Mouse (Mus musculus) heart, postnatal 0 days (tissue): ENCODE measurements around the gene Tktl2. TPM values are rescaled to one million over a fixed set of nuclear protein-coding genes. Genes with fewer than 3 reads are reported as not detected.

Source experiments
- ATAC-seq: fragments of 200-750 bp; cut with Nextera tagmentation; 2 replicates; pipeline ENCODE4 v1.8.0; 2017; ENCODE audit warnings: low read depth, moderate number of reproducible peaks, moderate library complexity; ENCODE audit not compliant: insufficient read depth
- DNase-seq: peaks from one replicate; pipeline ENCODE4 v3.0.0-alpha.2; 2016; ENCODE audit warnings: low spot score
- H3K27ac ChIP-seq: fragments of 300-500 bp; sonication (generic); 2 replicates; pipeline ENCODE4 v1.5.1; 2014; ENCODE audit warnings: low read depth, mild to moderate bottlenecking
- H3K27me3 ChIP-seq: fragments of 300-500 bp; sonication (generic); 2 replicates; pipeline ENCODE4 v1.6.1; 2014; ENCODE audit warnings: low read length, mixed read lengths; ENCODE audit not compliant: control insufficient read depth, insufficient read depth
- H3K36me3 ChIP-seq: fragments of 300-500 bp; sonication (generic); replicated peaks from 2 replicates; pipeline ENCODE4 v1.6.1; 2014; ENCODE audit warnings: low read length, mixed read lengths; ENCODE audit not compliant: control insufficient read depth, insufficient read depth
- H3K4me1 ChIP-seq: fragments of 300-500 bp; sonication (generic); 2 replicates; pipeline ENCODE4 v1.6.1; 2014; ENCODE audit warnings: antibody characterized with exemption; ENCODE audit not compliant: control insufficient read depth, insufficient read depth
- H3K4me2 ChIP-seq: fragments of 300-500 bp; sonication (generic); 2 replicates; pipeline ENCODE4 v1.6.1; 2014; ENCODE audit warnings: low read depth, mild to moderate bottlenecking, low read length, moderate library complexity
- H3K4me3 ChIP-seq: fragments of 300-500 bp; sonication (generic); 2 replicates; pipeline ENCODE4 v1.5.1; 2014; ENCODE audit warnings: low read depth, low read length
- H3K9ac ChIP-seq: fragments of 300-500 bp; sonication (generic); replicated peaks from 2 replicates; pipeline ENCODE4 v1.6.1; 2014; ENCODE audit warnings: low read depth, low read length, mixed read lengths
- H3K9me3 ChIP-seq: fragments of 300-500 bp; sonication (generic); replicated peaks from 2 replicates; pipeline ENCODE4 v1.6.1; 2016; ENCODE audit warnings: low read length; ENCODE audit not compliant: control insufficient read depth
- CTCF ChIP-seq: IDR thresholded peaks from 2 replicates; pipeline ENCODE4 v1.5.1; 2016; ENCODE audit warnings: antibody characterized with exemption, control low read depth, low read depth
- EP300 ChIP-seq: IDR thresholded peaks from 2 replicates; pipeline ENCODE4 v1.6.1; 2016; ENCODE audit warnings: antibody characterized with exemption, low read depth
- WGBS: fragments of 180-500 bp; shearing (Covaris S2); extraction: QIAGEN DNeasy Blood & Tissue Kit; methylation state at CpG from one replicate; pipeline ENCODE4 v1.1.7; 2014; 5-methylcytosine and 5-hydroxymethylcytosine counted together
- polyA plus RNA-seq: library from polyadenylated mRNA; unstranded; fragments of >200 nt; fragmentation: Nextera tagmentation; extraction: Ambion mirVana; gene quantifications from 2 replicates; pipeline ENCODE4 v1.2.1, GENCODE M21; 2015
- total RNA-seq: library from RNA; depleted of rRNA; stranded (reverse); fragments of >200 nt; gene quantifications from 2 replicates; pipeline ENCODE4 v1.2.3, GENCODE M21; 2014; ENCODE audit warnings: low replicate concordance; rRNA removed

Gene Tktl2
- total RNA-seq (not detected in 2 replicates), polyA plus RNA-seq (not detected in 2 replicates)

DNA sequence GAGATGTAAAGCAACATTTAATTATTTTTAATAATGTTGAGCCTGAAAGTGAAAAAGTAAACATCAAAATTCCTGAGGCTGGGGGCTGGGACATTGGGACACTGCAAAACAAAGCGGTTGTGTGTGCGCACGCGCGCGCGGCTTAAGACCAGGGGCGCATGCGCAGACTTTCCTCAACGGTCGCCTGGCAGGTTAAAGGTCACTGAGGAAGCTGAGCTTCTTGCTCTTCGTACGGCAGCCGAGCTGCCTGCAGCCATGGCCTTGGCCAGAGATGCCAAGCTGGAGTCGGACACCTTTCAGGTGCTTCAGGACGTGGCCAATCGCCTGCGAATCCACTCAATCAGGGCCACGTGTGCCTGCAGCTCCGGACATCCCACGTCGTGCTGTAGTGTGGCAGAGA is at the start of gene Tktl2:
Tktl2 (plus strand) TSS at position 220 of the 400 bp plus-strand sequence.
- WGBS = 89% methylated on average over 22 of the region's 22 CpGs
- Histone ChIP-seq H3K27me3 (no peaks in the 10 kb centered on the region), H3K27ac (no peak within 1 kb of the TSS), H3K4me2 (no peak within 1 kb of the TSS), H3K4me1 (no peaks in the 10 kb centered on the region), H3K9me3 (no peaks in the 10 kb centered on the region), H3K9ac (no peak within 1 kb of the TSS), H3K4me3 (no peak within 1 kb of the TSS), H3K36me3 (no peaks in the 10 kb centered on the region)
- DNase-seq = no peak
- TF ChIP-seq EP300 = no peak
- TF ChIP-seq CTCF = no peak
- ATAC-seq = no peak

DNA sequence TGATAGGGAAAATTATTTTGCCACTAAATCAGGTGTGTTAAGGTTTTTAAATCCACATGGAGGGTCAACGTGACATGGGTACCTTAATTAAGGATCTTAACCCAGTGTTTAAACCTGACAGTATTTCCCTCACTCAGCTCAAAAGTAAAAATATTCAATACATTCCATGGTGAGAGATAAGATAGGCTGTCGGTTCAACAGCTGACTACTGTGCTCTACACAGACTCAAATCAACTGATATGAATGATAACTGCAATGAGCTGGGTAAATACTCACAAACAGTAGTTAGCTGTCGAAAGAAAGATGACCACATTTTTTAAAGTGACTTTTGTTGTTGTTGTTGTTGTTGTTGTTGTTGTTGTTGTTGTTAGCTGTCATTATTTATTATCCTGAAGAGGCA is 41.7 kb upstream of the Tktl2 start:
- H3K27me3 ChIP-seq = no peaks in the 10 kb centered on the region
- no peak overlapping the region for H3K4me2 ChIP-seq
- 40% methylated on average over 3 of the region's 3 CpGs for WGBS
- ATAC-seq (no peak), DNase-seq (no peak)
- H3K9me3 ChIP-seq = no peaks in the 10 kb centered on the region
- H3K4me3 ChIP-seq = no peak overlapping the region
- H3K36me3 ChIP-seq = no peaks in the 10 kb centered on the region
- H3K27ac ChIP-seq = no peak overlapping the region
- no peak overlapping the region for H3K9ac ChIP-seq
- TF ChIP-seq EP300 (no peak), CTCF (no peak)
- H3K4me1 ChIP-seq = no peaks in the 10 kb centered on the region

DNA sequence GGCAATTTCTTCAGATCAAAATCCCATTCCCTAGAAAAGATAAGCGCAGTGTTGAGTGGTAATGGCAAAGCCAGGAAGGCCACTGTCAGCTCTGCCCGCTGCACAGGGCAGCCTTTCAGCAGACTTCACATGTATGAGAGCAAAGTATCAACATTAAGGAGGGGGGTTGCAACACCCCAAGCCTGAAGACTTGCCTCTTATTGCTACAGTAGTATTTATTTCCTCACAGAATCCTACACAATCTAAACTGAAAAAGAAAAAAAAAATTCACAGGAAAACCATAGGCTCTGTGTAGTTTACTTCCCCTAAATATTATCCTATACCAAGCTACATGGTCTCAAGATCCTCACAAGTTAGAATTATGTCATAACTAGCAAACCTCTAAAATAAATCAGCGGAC is 34.7 kb upstream of the Tktl2 start:
- H3K9ac ChIP-seq = no peak overlapping the region
- TF ChIP-seq CTCF (no peak), EP300 (no peak)
- no peaks in the 10 kb centered on the region for H3K4me1 ChIP-seq
- DNase-seq (no peak), ATAC-seq (no peak)
- H3K27ac ChIP-seq = no peak overlapping the region
- no peak overlapping the region for H3K4me2 ChIP-seq
- WGBS = 93% methylated on average over 3 of the region's 3 CpGs
- H3K4me3 ChIP-seq = no peak overlapping the region
- no peaks in the 10 kb centered on the region for H3K27me3 ChIP-seq
- no peaks in the 10 kb centered on the region for H3K9me3 ChIP-seq
- H3K36me3 ChIP-seq = peaks cover 50% of the 10 kb centered on the region

DNA sequence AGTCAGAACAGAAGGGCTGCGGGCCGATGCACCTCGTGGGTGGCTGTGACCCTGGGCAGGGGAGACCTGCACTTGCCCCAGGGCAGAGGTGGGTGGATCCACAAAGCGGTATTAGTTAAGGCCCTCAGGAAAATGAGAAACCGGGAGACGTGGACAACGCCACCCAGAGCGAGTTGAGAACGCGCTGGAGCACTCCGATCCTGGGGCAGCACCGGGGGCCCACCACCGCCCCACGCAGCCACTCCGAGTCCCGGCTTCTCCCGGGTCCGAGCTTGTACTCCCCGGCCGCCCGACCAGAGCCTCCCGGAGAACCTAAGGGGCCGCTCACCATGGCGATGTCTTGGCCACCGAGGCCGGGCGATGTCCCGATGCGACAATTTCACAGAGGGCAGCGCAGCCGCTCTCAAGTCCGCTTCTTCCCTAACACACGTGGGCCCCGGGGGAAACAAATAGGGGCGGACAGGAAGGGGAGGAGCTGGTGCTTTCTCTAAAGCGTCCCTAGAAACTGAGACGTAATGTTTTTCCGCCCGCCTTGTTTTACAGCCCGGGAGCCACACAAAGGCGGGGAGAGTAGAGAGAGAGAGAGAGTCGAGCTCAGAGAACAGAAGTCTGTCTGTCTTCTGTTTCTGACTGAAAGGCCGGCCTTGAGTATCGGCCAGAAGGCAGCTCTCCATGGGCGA is 25.3 kb upstream of the Tktl2 start, which contains the start of gene Tma16:
Tma16 (minus strand) TSS at position 447 of the 680 bp plus-strand sequence.
- WGBS = under 1% methylated on average over 35 of the region's 45 CpGs
- Histone ChIP-seq H3K4me2 (peak within 1 kb of the TSS; percentile 81), H3K36me3 (peaks cover 18% of the 10 kb centered on the region), H3K9me3 (no peaks in the 10 kb centered on the region), H3K27ac (peak within 1 kb of the TSS; percentile 59; the same call in 1 of the 2 replicates), H3K27me3 (no peaks in the 10 kb centered on the region), H3K4me3 (peak within 1 kb of the TSS; percentile 78), H3K9ac (peak within 1 kb of the TSS; percentile 76), H3K4me1 (no peaks in the 10 kb centered on the region)
- TF ChIP-seq EP300 (no peak), CTCF (no peak)
- peak; percentile 94 for ATAC-seq
- peak; percentile 66 for DNase-seq

DNA sequence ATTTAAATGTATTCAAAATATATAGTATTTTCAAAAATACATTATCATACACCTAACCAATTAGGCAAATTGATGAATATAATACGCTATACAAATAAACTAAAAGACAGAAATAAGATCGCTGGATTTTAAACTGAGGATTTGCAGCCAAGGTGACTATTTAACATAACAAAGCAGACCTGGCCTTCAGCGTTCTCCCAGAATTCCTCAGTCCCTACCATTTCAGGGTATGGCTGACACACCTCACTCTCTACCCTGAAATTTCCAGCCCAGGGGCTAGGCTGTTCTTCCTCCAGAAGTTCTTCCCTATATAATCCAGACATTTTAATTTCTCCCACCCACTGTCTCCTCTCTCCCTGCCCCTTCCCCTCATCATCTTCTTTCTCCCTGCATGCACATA is 23.0 kb upstream of the Tktl2 start:
- ATAC-seq (no peak), DNase-seq (no peak)
- Histone ChIP-seq H3K36me3 (no peaks in the 10 kb centered on the region), H3K27me3 (no peaks in the 10 kb centered on the region), H3K9ac (no peak overlapping the region), H3K27ac (no peak overlapping the region), H3K4me3 (no peak overlapping the region), H3K4me1 (no peaks in the 10 kb centered on the region), H3K4me2 (no peak overlapping the region), H3K9me3 (no peaks in the 10 kb centered on the region)
- TF ChIP-seq CTCF (no peak), EP300 (no peak)
- WGBS = 44% methylated on average over 3 of the region's 3 CpGs

DNA sequence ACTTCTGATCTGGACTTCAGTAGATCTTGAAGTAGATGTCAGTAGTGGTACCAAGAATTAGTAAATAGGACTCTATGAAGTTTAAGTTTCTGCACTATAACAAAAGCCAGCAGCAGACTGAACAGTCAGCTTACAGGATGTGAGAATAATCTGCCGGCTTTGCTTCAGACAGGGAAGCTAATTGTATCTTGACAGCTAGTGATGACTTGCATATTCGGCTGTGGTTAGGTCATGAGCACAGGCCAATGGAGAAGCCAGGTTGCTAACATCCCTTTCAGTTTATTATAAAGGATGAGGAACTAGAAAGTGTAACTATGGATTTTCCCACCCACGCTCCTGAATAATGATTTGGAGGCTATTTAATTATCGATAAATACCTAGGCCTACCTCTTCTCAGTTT is 20.9 kb upstream of the Tktl2 start:
- ATAC-seq (no peak), DNase-seq (no peak)
- Histone ChIP-seq H3K4me2 (no peak overlapping the region), H3K27ac (no peak overlapping the region), H3K9me3 (no peaks in the 10 kb centered on the region), H3K4me1 (no peaks in the 10 kb centered on the region), H3K9ac (no peak overlapping the region), H3K36me3 (no peaks in the 10 kb centered on the region), H3K27me3 (no peaks in the 10 kb centered on the region), H3K4me3 (no peak overlapping the region)
- WGBS = 64% methylated on average over 4 of the region's 4 CpGs
- no peak for TF ChIP-seq CTCF
- TF ChIP-seq EP300 = no peak
